Mouse (Mus musculus) olfactory bulb, adult 2 months (tissue): Measurements from ENCODE around the gene Gm26558.

Experiments used
- CTCF ChIP-seq: fragments of 200-500 bp; IDR thresholded peaks from 2 replicates; pipeline ENCODE4 v1.5.1; 2012; ENCODE audit warnings: low read depth, mild to moderate bottlenecking, low read length, moderate library complexity; ENCODE audit not compliant: insufficient read depth
- POLR2A ChIP-seq: fragments of 200-500 bp; IDR thresholded peaks from 2 replicates; pipeline ENCODE4 v1.6.1; 2012; ENCODE audit warnings: mild to moderate bottlenecking, low read depth, low read length, moderate library complexity; ENCODE audit not compliant: insufficient read depth

DNA sequence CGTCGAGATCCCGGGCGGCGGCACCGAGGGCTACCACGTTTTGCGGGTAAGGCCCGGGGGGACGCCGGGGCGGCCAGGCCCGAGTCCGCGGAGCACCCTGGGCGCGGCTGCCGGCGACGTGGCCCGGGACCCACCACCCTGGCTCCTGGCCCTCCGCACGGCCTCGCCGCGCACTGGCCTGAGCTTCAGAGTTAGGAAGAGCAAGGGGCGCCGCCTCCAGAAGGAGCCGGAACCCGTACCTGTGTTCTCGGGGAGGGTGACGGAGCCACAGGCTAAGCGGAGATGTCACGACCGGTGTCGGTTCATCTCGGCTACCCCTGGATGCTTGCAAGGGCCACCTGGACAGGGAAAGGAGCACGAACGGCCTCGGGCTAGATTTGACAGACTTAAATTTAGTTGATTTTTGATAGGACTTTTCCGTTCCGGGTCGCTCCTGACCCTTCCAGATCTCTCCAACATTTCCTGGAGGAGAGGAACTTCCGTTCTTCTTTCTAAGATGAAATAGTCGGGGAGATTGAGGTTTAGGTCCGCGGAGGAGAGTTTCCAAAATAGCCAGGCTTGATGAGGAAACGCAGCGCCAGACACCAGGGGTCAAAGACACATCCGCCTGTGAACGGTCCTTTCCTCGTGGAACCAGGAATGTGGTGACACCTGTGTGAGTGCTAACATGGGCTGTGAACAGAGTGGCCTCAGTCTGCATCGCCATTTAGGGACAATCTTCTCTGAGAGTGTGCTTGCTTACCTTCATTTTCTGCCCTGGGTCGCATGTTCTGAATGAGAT lies at the start of gene Gm26558:
- no peak for TF ChIP-seq CTCF
- TF ChIP-seq POLR2A: no peak
